Mouse (Mus musculus): ENCODE measurements around the gene B3galt5.

The B3galt5 gene

GRCm38 (mm10) chr16:96339570-96339969 is 104.0 kb downstream of the B3galt5 start:
- DNase-seq (ENCODE audit: extremely low spot score, low read depth, low spot score), result no peak

GRCm38 (mm10) chr16:96341269-96341668 is 105.7 kb downstream of the B3galt5 start:
- DNase-seq (ENCODE audit: extremely low spot score, low read depth, low spot score), result no peak

DNA sequence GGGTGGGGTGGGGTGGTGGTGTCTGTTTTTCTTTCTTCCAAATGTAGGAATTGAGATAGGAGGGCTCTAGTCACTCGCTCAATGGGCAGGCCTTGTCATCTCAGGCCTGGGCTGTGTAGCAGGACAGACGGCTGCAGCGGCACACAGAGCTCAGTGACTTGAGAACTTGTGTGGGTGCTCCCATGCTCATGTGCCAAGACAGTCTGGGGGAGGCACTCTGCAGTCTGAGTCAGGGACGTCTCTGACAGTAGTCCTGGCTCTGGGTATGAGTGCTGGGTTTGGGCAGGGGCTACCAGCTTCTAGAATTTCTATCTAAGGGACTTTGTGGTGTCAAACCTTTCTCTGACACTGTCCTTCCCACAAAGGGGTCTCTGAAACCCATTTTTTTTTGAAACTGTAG is 106.3 kb downstream of the B3galt5 start:
- DNase-seq (ENCODE audit: extremely low spot score, low read depth, low spot score), result no peak

- DNase-seq (ENCODE audit: extremely low spot score, low read depth, low spot score), result peak; percentile 84
These were observed 109.5 kb downstream of the B3galt5 start for GRCm38 (mm10) chr16:96345117-96345516.

- DNase-seq (ENCODE audit: extremely low spot score, low read depth, low spot score), result no peak
These were observed 112.5 kb downstream of the B3galt5 start for GRCm38 (mm10) chr16:96348070-96348469.

- no peak for DNase-seq (ENCODE audit: extremely low spot score, low read depth, low spot score)
These were observed 113.2 kb downstream of the B3galt5 start for GRCm38 (mm10) chr16:96348766-96349165.

DNA sequence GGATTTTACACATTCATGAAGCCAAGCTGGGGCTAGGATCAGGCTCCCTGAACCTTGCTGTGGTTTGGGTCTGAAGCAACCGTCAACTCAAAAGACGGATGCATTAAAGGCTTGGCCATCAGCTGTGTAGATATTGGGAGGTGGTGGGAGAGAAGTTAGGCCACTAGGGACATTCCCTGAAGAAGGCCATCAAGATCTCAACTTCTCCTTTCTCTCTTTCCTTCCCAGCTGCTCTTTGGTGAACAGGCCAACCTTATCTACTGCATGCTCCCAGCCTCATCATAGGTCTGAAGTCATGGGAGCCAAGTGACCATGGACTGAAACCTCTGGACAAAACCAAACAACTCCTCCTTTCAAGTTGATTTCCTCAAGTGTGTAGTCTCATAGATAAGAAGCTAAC is 115.9 kb downstream of the B3galt5 start:
- no peak for DNase-seq (ENCODE audit: extremely low spot score, low read depth, low spot score)

DNA sequence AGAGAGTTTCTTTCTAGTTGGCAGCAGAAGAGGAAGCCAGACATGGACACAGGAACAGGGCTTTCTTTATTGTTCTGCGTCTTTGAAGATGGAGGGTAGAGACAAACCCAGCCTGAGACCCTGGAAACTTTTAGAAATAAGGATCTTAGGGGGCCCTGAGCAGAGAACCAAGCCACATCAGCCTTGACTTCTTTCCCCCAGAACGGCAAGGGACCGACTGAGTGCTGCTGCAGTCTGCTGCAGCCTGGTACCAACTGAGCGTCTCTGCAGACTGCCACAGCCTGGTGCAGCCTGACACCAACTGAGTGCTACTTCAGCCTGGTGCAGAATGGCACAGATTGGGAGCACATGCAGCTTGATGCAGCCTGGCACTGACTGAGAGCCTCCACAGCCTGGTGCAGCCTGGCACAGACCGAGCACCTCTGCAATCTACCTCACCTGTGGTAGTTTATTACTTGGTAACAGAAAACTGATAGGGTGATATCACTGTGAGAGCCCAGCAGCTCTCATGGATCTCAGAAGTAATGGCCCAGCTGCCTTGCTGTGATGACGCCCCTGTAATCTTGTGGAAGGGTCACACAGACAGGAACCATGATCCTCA is 117.8 kb downstream of the B3galt5 start:
- DNase-seq (ENCODE audit: extremely low spot score, low read depth, low spot score), result no peak

GRCm38 (mm10) chr16:96353996-96354395 is 118.4 kb downstream of the B3galt5 start:
- no peak for DNase-seq (ENCODE audit: extremely low spot score, low read depth, low spot score)

GRCm38 (mm10) chr16:96357903-96358302 is 122.3 kb downstream of the B3galt5 start:
- DNase-seq (ENCODE audit: extremely low spot score, low read depth, low spot score), result no peak

- DNase-seq (ENCODE audit: extremely low spot score, low read depth, low spot score), result no peak
These were observed 125.9 kb downstream of the B3galt5 start for GRCm38 (mm10) chr16:96361305-96362124.

- no peak for DNase-seq (ENCODE audit: extremely low spot score, low read depth, low spot score)
These were observed 127.3 kb downstream of the B3galt5 start for GRCm38 (mm10) chr16:96362873-96363272.

DNA sequence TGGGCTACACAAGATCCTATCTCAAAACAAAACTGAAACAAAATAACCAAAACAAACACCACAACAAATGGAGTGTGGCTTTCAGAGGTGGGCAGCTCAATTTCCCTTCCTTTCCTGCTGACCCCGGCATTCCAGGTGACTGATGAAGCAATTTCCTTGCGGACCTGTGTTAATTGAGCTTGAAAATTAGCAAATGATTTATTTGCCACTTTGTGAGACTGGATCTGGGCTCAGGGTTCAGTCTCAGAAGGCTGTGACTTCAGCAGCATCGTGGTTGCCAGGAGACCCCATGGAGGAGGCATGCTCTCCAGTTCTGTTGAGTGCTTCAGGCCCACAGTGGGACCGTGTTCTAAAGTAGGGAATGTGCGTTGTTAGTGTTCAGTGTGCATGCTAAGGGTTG is 127.7 kb downstream of the B3galt5 start:
- DNase-seq (ENCODE audit: extremely low spot score, low read depth, low spot score), result no peak

DNA sequence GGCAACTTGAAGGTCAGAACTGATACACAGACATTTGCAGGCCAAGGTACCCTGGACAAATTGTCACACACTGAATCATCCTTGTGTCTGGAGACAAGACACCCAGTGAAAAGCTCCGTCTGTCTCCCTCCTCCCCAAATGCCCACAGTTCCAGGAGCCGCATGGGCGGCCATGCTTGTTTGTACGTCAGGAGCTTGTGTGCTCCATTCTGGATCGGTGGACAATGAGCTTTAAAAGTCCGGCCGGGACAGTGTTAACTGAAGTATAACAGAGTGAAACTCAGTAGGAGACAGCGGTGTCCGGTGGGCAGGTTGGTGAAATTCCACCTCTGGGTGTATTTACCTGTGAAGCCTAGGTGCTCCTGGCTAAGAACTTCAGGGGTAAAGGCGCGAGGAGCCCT is 129.3 kb downstream of the B3galt5 start:
- no peak for DNase-seq (ENCODE audit: extremely low spot score, low read depth, low spot score)

Data from hindlimb bud, embryonic 11.5 days (tissue).